Mouse (Mus musculus): ENCODE results near the gene Gm17349. TPM values are rescaled to one million over a fixed set of nuclear protein-coding genes. Genes with fewer than 3 reads are reported as not detected.

Gene Gm17349
- polyA plus RNA-seq, 1 experiment: 1.0 TPM

DNA sequence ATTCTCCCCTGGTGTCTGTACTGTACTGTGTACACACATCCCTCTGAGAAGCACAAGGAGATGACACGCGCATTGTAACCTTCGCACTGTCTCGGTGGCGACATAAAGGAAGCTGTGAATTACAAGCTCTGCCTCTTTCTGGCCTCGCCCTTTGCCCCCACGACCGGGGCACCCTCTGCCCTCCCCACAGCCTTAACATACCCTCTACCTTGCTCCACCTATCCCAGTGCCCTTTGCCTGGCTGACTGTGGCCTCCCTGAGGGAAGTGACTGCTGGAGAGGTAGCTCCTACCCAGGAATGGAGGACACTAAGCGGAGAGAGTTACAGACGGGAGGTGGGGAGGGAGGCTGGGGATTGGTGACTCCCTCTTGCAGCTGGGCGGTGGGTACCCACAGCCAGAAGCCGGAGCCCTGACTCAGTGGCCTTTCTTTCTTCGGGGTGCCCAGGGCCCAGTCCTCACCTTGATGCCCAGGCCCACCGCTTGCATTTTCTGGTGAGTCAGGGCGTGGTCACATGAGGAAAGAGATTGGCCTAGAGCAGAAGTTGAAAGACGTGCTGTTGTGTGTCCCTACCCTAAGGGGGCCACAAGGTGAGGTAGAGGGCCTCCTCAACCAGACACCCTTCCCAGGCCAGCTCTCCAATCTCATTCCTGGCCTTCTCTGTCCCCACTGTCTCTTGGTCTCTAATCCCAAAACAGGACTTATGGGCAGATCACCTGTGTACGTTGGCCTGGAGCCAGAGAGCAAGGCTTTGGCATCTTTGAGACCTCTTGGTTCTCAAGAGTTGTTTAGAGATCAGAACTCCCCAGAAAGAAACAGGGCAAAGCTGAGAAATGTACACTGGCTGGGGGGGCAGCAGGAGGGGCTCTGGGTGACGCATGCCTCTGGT lies 4.8 kb downstream of the Gm17349 start:
- peaks cover 4% of the 10 kb centered on the region; the same call in 1 of the 2 replicates for H3K4me1 ChIP-seq (ENCODE audit: control insufficient read depth, insufficient read depth, insufficient read length)
- no peak for TF ChIP-seq CTCF (IDR thresholded peaks at IDR 0.05; ENCODE audit: extremely low read depth, insufficient read depth, insufficient read length, insufficient replicate concordance)
- H3K27me3 ChIP-seq (ENCODE audit: control insufficient read depth, insufficient read depth, low read length): no peaks in the 10 kb centered on the region
- 92% methylated on average over 18 of the region's 18 CpGs for WGBS
- H3K27ac ChIP-seq (ENCODE audit: insufficient read depth, low read length): no peak overlapping the region
- H3K36me3 ChIP-seq (ENCODE audit: control insufficient read depth, insufficient read depth, low read length): no peaks in the 10 kb centered on the region; the same call in 1 of the 2 replicates
- DNase-seq (ENCODE audit: low read depth in 1 of 2, low spot score in 2 of 2): no peak
- H3K4me3 ChIP-seq (ENCODE audit: extremely low read depth, insufficient read depth, insufficient read length): no peak overlapping the region

DNA sequence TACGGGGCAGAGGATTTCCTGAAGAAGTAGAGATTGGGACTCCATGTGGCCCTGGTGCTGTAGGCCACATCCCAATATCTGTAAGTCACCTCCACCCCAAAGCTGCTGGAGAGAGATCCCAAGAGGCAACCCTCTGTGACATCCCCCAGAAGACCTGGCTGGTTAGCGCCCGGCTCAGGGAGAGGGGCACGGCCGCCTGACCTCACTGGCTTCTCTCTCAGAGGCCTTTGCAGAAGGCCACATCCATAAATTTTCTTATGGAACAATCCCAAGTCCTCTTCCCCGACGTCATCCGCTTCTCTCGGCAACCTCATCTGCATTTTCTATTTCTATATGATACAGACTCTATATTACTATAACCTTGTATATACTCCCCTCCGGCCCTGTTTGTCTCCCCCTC lies 5.6 kb downstream of the Gm17349 start:
- Histone ChIP-seq H3K27ac (ENCODE audit: insufficient read depth, low read length) (no peak overlapping the region), H3K36me3 (ENCODE audit: control insufficient read depth, insufficient read depth, low read length) (no peaks in the 10 kb centered on the region; the same call in 1 of the 2 replicates), H3K27me3 (ENCODE audit: control insufficient read depth, insufficient read depth, low read length) (no peaks in the 10 kb centered on the region), H3K4me3 (ENCODE audit: extremely low read depth, insufficient read depth, insufficient read length) (no peak overlapping the region), H3K4me1 (ENCODE audit: control insufficient read depth, insufficient read depth, insufficient read length) (peaks cover 4% of the 10 kb centered on the region; the same call in 1 of the 2 replicates)
- WGBS: 96% methylated on average over 10 of the region's 10 CpGs
- DNase-seq (ENCODE audit: low read depth in 1 of 2, low spot score in 2 of 2): no peak
- TF ChIP-seq CTCF (IDR thresholded peaks at IDR 0.05; ENCODE audit: extremely low read depth, insufficient read depth, insufficient read length, insufficient replicate concordance): no peak
- TF ChIP-seq POLR2A (IDR thresholded peaks at IDR 0.05; ENCODE audit: low read depth, low read length): no peak

DNA sequence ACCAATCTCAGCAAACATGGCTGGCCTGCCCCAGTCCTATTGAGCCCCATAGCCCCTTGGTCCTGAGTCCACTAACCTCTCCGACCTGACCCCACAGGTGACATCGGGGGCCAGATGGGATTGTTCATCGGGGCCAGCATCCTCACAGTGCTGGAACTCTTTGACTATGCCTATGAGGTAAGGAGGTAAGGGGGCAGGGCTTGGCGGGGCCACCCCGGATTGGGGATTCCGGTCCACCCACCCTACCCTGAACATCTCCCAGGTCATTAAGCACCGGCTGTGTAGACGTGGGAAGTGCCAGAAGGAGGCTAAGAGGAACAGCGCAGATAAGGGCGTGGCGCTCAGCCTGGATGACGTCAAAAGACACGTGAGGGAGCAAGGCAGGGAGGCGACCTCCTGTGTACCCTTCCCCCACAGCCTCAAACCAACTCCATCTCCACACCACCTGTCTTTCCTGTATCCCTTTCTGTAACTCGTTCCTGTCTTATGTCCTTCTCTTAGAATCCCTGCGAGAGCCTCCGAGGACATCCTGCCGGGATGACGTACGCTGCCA lies 6.7 kb downstream of the Gm17349 start:
- no peak overlapping the region for H3K27ac ChIP-seq (ENCODE audit: insufficient read depth, low read length)
- TF ChIP-seq POLR2A (IDR thresholded peaks at IDR 0.05; ENCODE audit: low read depth, low read length): no peak
- no peak for TF ChIP-seq CTCF (IDR thresholded peaks at IDR 0.05; ENCODE audit: extremely low read depth, insufficient read depth, insufficient read length, insufficient replicate concordance)
- H3K4me1 ChIP-seq (ENCODE audit: control insufficient read depth, insufficient read depth, insufficient read length): peaks cover 4% of the 10 kb centered on the region; the same call in 1 of the 2 replicates
- DNase-seq (ENCODE audit: low read depth in 1 of 2, low spot score in 2 of 2): no peak
- no peaks in the 10 kb centered on the region for H3K27me3 ChIP-seq (ENCODE audit: control insufficient read depth, insufficient read depth, low read length)
- WGBS: 50% methylated on average over 20 of the region's 20 CpGs
- no peaks in the 10 kb centered on the region for H3K36me3 ChIP-seq (ENCODE audit: control insufficient read depth, insufficient read depth, low read length)
- H3K4me3 ChIP-seq (ENCODE audit: extremely low read depth, insufficient read depth, insufficient read length): no peak overlapping the region

DNA sequence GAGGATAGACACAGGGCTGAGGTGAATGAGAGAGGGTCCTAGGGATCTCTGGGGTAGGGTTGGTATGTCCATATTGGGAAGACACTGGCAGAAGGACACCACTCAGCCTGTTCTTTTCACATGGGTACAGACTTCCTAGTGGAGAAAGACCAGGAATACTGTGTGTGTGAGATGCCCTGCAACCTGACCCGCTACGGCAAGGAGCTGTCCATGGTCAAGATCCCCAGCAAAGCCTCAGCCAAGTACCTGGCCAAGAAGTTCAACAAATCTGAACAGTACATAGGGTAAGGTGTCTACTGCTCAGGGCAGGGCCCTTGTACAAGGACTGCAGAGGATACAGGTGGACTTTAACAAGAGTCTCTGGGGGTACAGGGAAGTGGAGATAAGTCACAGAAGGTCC lies 8.0 kb downstream of the Gm17349 start:
- Histone ChIP-seq H3K27ac (ENCODE audit: insufficient read depth, low read length) (no peak overlapping the region), H3K27me3 (ENCODE audit: control insufficient read depth, insufficient read depth, low read length) (no peaks in the 10 kb centered on the region), H3K36me3 (ENCODE audit: control insufficient read depth, insufficient read depth, low read length) (no peaks in the 10 kb centered on the region), H3K4me3 (ENCODE audit: extremely low read depth, insufficient read depth, insufficient read length) (no peak overlapping the region), H3K4me1 (ENCODE audit: control insufficient read depth, insufficient read depth, insufficient read length) (peaks cover 4% of the 10 kb centered on the region; the same call in 1 of the 2 replicates)
- no peak for DNase-seq (ENCODE audit: low read depth in 1 of 2, low spot score in 2 of 2)
- 35% methylated on average over 2 of the region's 2 CpGs for WGBS
- TF ChIP-seq CTCF (IDR thresholded peaks at IDR 0.05; ENCODE audit: extremely low read depth, insufficient read depth, insufficient read length, insufficient replicate concordance) (no peak), POLR2A (IDR thresholded peaks at IDR 0.05; ENCODE audit: low read depth, low read length) (no peak)

DNA sequence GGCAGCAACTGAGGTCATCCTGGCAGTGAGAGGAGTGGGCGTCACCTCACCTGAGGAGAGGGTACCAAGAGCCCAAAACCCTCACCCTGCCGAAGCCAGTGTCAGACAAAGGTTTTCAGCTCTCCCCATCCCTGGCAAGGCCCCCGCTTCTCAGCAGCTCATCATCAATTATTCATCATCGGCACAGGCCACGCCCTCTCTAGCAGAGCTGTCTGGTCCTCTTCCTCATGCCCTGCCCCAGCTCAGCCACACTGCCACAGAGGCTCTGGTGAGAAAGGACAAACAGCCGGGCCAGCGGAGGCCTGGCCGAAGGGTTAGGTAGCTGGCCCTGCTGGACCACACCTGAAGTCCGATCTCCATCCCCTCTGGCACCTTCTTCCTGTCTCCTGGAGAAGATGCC lies 13.3 kb downstream of the Gm17349 start:
- TF ChIP-seq CTCF (IDR thresholded peaks at IDR 0.05; ENCODE audit: extremely low read depth, insufficient read depth, insufficient read length, insufficient replicate concordance): no peak
- no peak for TF ChIP-seq POLR2A (IDR thresholded peaks at IDR 0.05; ENCODE audit: low read depth, low read length)

DNA sequence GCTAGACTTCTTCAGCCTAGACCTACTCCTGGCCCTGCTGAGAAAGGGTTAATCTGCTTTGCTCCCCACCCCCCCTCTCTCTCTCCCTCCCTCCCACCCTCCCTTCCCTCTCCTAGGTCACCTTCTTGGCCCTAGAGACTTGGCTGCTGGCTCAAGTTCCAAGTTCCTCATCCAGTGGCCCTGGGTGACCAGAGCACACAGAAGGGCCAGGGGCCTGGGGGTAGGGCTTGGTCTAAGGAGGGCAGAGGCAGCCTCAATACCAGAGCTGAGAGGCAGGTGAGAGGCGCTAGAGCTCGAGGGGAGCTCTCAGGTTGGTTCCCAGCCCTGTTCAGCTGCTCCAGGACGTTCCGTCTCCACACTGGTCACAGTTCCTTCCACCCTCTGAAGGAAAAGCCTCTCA lies 14.4 kb downstream of the Gm17349 start:
- TF ChIP-seq CTCF (IDR thresholded peaks at IDR 0.05; ENCODE audit: extremely low read depth, insufficient read depth, insufficient read length, insufficient replicate concordance) (no peak), POLR2A (IDR thresholded peaks at IDR 0.05; ENCODE audit: low read depth, low read length) (no peak)
- H3K36me3 ChIP-seq (ENCODE audit: control insufficient read depth, insufficient read depth, low read length): no peaks in the 10 kb centered on the region
- H3K4me3 ChIP-seq (ENCODE audit: extremely low read depth, insufficient read depth, insufficient read length): no peak overlapping the region
- no peak for DNase-seq (ENCODE audit: low read depth in 1 of 2, low spot score in 2 of 2)
- no peaks in the 10 kb centered on the region for H3K4me1 ChIP-seq (ENCODE audit: control insufficient read depth, insufficient read depth, insufficient read length)
- H3K27ac ChIP-seq (ENCODE audit: insufficient read depth, low read length): no peak overlapping the region
- WGBS: 32% methylated on average over 4 of the region's 4 CpGs
- H3K27me3 ChIP-seq (ENCODE audit: control insufficient read depth, insufficient read depth, low read length): no peaks in the 10 kb centered on the region

More for the DNA sequence above, 13.3 kb downstream of the Gm17349 start:
- no peak for DNase-seq (ENCODE audit: low read depth in 1 of 2, low spot score in 2 of 2)
- 65% methylated on average over 9 of the region's 9 CpGs for WGBS
- no peak overlapping the region for H3K4me3 ChIP-seq (ENCODE audit: extremely low read depth, insufficient read depth, insufficient read length)
- no peaks in the 10 kb centered on the region for H3K27me3 ChIP-seq (ENCODE audit: control insufficient read depth, insufficient read depth, low read length)
- no peak overlapping the region for H3K27ac ChIP-seq (ENCODE audit: insufficient read depth, low read length)
- H3K4me1 ChIP-seq (ENCODE audit: control insufficient read depth, insufficient read depth, insufficient read length): no peaks in the 10 kb centered on the region
- H3K36me3 ChIP-seq (ENCODE audit: control insufficient read depth, insufficient read depth, low read length): no peaks in the 10 kb centered on the region

DNA sequence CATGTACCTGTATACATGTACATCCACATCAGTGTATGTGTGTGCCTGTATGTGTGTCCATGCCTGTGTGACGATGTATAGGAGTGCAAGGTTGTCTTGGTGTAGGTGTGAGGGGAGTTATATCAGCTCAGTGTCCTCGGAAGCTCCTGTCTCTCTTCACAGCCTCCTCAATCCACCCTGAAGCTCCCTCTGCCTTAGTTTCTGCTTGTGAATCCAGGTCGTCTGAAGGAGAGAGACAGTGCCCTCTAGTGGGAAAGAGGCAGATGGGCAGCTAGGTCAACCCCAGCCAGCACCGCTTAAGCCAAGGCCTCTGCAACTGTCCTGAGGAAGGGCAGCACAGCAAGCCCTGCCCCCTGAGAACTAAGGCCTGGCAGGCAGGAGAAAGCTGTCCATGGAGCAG lies 16.6 kb downstream of the Gm17349 start:
- whole genome bisulfite sequencing: 10% methylated on average over 4 of the region's 4 CpGs
- H3K27me3 ChIP-seq (ENCODE audit: control insufficient read depth, insufficient read depth, low read length): no peaks in the 10 kb centered on the region
- H3K27ac ChIP-seq (ENCODE audit: insufficient read depth, low read length): no peak overlapping the region
- no peak for DNase-seq (ENCODE audit: low read depth in 1 of 2, low spot score in 2 of 2)
- no peaks in the 10 kb centered on the region for H3K36me3 ChIP-seq (ENCODE audit: control insufficient read depth, insufficient read depth, low read length)
- no peak overlapping the region for H3K4me3 ChIP-seq (ENCODE audit: extremely low read depth, insufficient read depth, insufficient read length)
- H3K4me1 ChIP-seq (ENCODE audit: control insufficient read depth, insufficient read depth, insufficient read length): no peaks in the 10 kb centered on the region
- TF ChIP-seq POLR2A (IDR thresholded peaks at IDR 0.05; ENCODE audit: low read depth, low read length): no peak
- TF ChIP-seq CTCF (IDR thresholded peaks at IDR 0.05; ENCODE audit: extremely low read depth, insufficient read depth, insufficient read length, insufficient replicate concordance): peak; percentile 68; the same call in 1 of the 2 replicates

All from spleen, adult 2 months (tissue).